Mouse (Mus musculus): ENCODE data around the gene Tesmin. TPM values are rescaled to one million over a fixed set of nuclear protein-coding genes. Genes with fewer than 3 reads are reported as not detected.

Gene Tesmin
- polyA plus RNA-seq (2014; fragmentation: Nextera tagmentation; extraction: Ambion mirVana) = 0.33 and 0.36 TPM in 2 replicates

DNA sequence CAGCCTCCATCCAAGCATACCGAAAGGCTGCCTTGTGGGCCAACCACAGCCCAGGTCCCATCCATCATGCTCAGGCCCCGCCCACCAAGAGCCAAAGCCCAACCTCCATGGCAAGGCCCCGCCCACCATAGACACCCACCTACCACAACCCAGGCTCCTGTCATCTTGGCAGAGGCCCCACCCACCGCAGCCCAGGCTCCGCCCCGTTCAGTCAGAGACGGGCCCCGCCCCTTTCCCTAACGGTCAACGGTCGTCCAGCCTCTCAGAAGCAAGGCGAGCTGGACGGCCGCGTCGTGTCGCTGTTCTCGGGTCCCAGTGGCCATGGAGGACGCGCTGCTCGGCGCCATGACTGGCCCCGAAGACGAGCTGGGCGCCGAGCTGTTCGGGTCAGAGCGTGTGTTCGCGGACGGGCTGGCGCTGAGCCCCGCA is at the start of gene Tesmin:
TSS of gene Tesmin (plus strand) at position 229 of the 429 bp plus-strand sequence.
- H3K9me3 ChIP-seq (ENCODE audit: control insufficient read depth, low read length) = peaks cover 5% of the 10 kb centered on the region; the same call in 1 of the 2 replicates
- no peaks in the 10 kb centered on the region for H3K4me1 ChIP-seq (ENCODE audit: control insufficient read depth, insufficient read depth, low read length)
- H3K27ac ChIP-seq (replicated peaks; ENCODE audit: low read depth, low read length) = no peak within 1 kb of the TSS
- H3K4me3 ChIP-seq (ENCODE audit: low read depth, low read length) = peak within 1 kb of the TSS; percentile 32
- peak within 1 kb of the TSS; percentile 78 for H3K4me2 ChIP-seq (ENCODE audit: low read depth, severe bottlenecking)
- DNase-seq (ENCODE audit: low spot score) (peak; percentile 85), ATAC-seq (ENCODE audit: insufficient number of reproducible peaks, low FRiP score, low TSS enrichment, low read depth) (peak; percentile 83)
- H3K27me3 ChIP-seq (ENCODE audit: control insufficient read depth, insufficient read depth, low read length) = no peaks in the 10 kb centered on the region
- no peaks in the 10 kb centered on the region for H3K36me3 ChIP-seq (ENCODE audit: control insufficient read depth, insufficient read depth, low read length)
- 2% methylated on average over 32 of the region's 33 CpGs for WGBS
- peak within 1 kb of the TSS; percentile 61 for H3K9ac ChIP-seq (ENCODE audit: low read length)

DNA sequence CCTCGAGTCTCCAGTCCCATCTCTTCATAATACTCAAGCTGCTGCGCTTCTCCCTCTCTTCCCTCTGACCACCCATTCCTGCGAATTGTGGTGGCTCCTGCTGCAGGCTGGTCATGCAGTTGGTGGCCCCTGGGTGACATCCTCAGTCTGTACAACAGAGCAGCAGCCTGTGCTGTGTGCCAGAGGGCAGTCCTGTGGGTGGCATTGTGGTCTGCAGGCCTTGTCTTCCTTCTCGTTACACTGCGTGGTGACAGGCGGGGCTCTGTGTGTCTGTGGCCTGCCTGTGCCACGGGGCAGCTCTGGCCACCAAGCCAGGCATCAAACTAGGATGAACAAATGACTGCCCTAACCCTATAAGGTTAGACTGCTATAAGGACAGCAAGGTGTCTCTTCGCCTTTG is 49.5 kb upstream of the Tesmin start:
- WGBS = 80% methylated on average over 8 of the region's 8 CpGs
- no peak overlapping the region for H3K27ac ChIP-seq (replicated peaks; ENCODE audit: low read depth, low read length)
- H3K36me3 ChIP-seq (ENCODE audit: control insufficient read depth, insufficient read depth, low read length) = no peaks in the 10 kb centered on the region
- H3K4me2 ChIP-seq (ENCODE audit: low read depth, severe bottlenecking) = no peak overlapping the region
- H3K9ac ChIP-seq (ENCODE audit: low read length) = no peak overlapping the region
- H3K27me3 ChIP-seq (ENCODE audit: control insufficient read depth, insufficient read depth, low read length) = no peaks in the 10 kb centered on the region
- H3K9me3 ChIP-seq (ENCODE audit: control insufficient read depth, low read length) = no peaks in the 10 kb centered on the region
- H3K4me1 ChIP-seq (ENCODE audit: control insufficient read depth, insufficient read depth, low read length) = no peaks in the 10 kb centered on the region
- DNase-seq (ENCODE audit: low spot score) (no peak), ATAC-seq (ENCODE audit: insufficient number of reproducible peaks, low FRiP score, low TSS enrichment, low read depth) (no peak)
- H3K4me3 ChIP-seq (ENCODE audit: low read depth, low read length) = no peak overlapping the region

DNA sequence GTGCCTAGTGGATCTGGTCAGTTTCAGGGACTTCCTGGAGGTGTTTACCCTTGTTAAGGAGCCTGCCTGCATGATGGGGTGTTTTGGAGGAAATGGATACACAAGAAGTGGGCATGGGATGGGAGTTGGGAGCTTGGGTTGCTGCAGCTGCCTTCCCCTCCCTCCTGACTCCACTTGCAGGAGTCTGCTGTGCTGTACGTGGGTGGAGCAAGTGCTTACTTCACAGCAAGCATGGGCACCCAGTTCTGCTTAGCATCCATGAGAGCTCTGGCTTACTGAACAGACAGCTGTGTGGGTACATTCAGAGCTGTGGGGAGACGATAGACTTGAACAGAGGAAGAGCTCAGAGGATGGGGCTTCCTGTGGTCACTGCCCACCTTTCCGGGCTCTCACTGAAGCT is 47.6 kb upstream of the Tesmin start:
- WGBS = 85% methylated on average over 3 of the region's 3 CpGs
- ATAC-seq (ENCODE audit: insufficient number of reproducible peaks, low FRiP score, low TSS enrichment, low read depth) = no peak

DNA sequence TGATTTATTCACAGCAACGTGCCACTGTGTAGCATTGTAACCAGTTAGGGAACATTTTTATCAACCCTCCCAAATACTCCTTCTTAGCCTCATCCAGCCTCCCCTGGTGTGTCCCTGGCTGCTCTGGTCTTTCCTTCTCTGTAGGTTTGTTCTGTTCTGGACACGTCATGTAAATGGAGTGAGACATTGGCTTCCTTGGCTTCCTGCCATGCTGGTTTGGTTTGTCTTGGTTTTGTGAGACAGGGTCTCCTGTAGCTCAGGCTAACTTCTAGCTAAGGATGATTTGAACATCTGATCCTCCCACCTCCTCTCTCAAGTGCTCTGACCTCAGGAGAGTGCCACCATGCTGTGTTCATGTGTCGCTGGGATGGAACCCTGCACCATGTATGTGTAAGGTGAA is 44.7 kb upstream of the Tesmin start:
- H3K9ac ChIP-seq (ENCODE audit: low read length) = no peak overlapping the region
- no peaks in the 10 kb centered on the region for H3K27me3 ChIP-seq (ENCODE audit: control insufficient read depth, insufficient read depth, low read length)
- DNase-seq (ENCODE audit: low spot score) = no peak
- H3K36me3 ChIP-seq (ENCODE audit: control insufficient read depth, insufficient read depth, low read length) = no peaks in the 10 kb centered on the region
- no peaks in the 10 kb centered on the region; the same call in 1 of the 2 replicates for H3K9me3 ChIP-seq (ENCODE audit: control insufficient read depth, low read length)
- ATAC-seq (ENCODE audit: insufficient number of reproducible peaks, low FRiP score, low TSS enrichment, low read depth) = no peak
- H3K4me3 ChIP-seq (ENCODE audit: low read depth, low read length) = no peak overlapping the region
- H3K4me2 ChIP-seq (ENCODE audit: low read depth, severe bottlenecking) = no peak overlapping the region
- H3K4me1 ChIP-seq (ENCODE audit: control insufficient read depth, insufficient read depth, low read length) = no peaks in the 10 kb centered on the region
- WGBS = 78% methylated on average over 3 of the region's 3 CpGs
- H3K27ac ChIP-seq (replicated peaks; ENCODE audit: low read depth, low read length) = no peak overlapping the region

More for the DNA sequence above, 47.6 kb upstream of the Tesmin start:
- Histone ChIP-seq H3K9ac (ENCODE audit: low read length) (no peak overlapping the region), H3K27ac (replicated peaks; ENCODE audit: low read depth, low read length) (no peak overlapping the region), H3K27me3 (ENCODE audit: control insufficient read depth, insufficient read depth, low read length) (no peaks in the 10 kb centered on the region), H3K9me3 (ENCODE audit: control insufficient read depth, low read length) (no peaks in the 10 kb centered on the region), H3K4me1 (ENCODE audit: control insufficient read depth, insufficient read depth, low read length) (no peaks in the 10 kb centered on the region), H3K4me3 (ENCODE audit: low read depth, low read length) (no peak overlapping the region), H3K36me3 (ENCODE audit: control insufficient read depth, insufficient read depth, low read length) (no peaks in the 10 kb centered on the region), H3K4me2 (ENCODE audit: low read depth, severe bottlenecking) (no peak overlapping the region)
- no peak for DNase-seq (ENCODE audit: low spot score)

DNA sequence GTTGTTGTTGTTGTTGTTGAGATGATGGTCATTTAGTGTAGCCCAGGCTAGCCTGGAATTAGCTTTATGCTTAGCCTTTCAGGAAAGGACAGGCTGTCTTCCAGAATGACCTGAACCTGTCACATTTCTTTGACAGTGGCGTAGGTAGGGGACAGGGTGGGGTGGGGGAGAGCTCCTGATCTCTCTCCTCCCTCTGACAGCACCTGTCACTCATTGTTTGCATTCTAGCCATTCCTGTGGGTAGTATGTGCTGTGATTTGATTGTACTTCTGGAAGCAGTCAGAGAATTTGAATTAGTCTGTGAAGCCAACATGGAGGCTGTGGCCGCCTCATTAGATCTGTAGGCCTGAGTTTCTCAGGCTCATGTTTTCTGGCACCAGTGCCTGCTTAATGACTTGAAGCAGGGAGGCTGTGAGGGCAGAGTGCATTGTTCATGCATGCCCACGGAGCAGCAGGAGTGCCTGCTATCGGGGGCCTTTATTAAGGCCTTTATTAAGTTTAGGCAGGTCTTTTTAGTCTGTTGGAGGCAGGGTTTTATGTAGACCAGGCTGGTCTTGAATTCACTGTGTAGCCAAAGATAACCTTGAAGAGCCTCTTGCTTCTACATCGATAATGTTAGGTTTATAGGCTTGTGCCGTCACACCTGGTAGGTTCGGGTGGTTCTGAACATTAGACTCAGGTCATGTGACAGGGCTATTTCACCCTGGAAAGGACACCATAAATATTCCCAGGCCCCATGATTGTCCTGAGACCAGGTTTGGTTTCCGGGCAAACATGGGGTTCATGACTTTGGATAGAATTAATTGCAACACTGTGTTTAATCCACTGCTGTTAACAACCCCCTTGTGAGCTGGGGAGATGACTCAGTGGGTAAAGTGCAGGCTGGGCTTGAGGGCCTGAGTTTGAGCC is 43.8 kb upstream of the Tesmin start:
- no peak overlapping the region for H3K4me3 ChIP-seq (ENCODE audit: low read depth, low read length)
- H3K9ac ChIP-seq (ENCODE audit: low read length) = no peak overlapping the region
- DNase-seq (ENCODE audit: low spot score) (no peak), ATAC-seq (ENCODE audit: insufficient number of reproducible peaks, low FRiP score, low TSS enrichment, low read depth) (no peak)
- H3K4me2 ChIP-seq (ENCODE audit: low read depth, severe bottlenecking) = no peak overlapping the region
- H3K27me3 ChIP-seq (ENCODE audit: control insufficient read depth, insufficient read depth, low read length) = no peaks in the 10 kb centered on the region
- no peak overlapping the region for H3K27ac ChIP-seq (replicated peaks; ENCODE audit: low read depth, low read length)
- H3K36me3 ChIP-seq (ENCODE audit: control insufficient read depth, insufficient read depth, low read length) = no peaks in the 10 kb centered on the region
- WGBS = 84% methylated on average over 8 of the region's 8 CpGs
- no peaks in the 10 kb centered on the region; the same call in 1 of the 2 replicates for H3K9me3 ChIP-seq (ENCODE audit: control insufficient read depth, low read length)
- no peaks in the 10 kb centered on the region for H3K4me1 ChIP-seq (ENCODE audit: control insufficient read depth, insufficient read depth, low read length)

DNA sequence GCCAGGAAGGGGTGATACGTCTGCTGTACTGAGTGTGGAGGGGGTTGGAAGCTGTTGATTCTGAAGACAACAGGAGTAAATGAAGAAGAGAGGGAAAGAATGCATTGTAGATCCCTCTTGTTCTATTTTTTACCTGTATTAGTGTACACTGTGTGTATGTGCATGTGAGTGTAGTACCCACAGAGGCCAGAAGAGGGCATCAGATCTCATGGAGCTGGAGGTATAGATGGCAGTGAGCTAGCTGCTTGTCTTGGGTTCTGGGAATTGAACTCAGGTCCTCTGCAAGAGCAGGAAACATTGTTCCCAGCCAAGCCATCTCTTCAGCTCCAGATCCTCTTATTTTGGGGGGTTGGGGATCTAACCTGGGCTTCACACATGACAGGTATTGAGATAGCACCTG is 40.9 kb upstream of the Tesmin start:
- Histone ChIP-seq H3K27me3 (ENCODE audit: control insufficient read depth, insufficient read depth, low read length) (no peaks in the 10 kb centered on the region), H3K9ac (ENCODE audit: low read length) (no peak overlapping the region), H3K4me1 (ENCODE audit: control insufficient read depth, insufficient read depth, low read length) (no peaks in the 10 kb centered on the region), H3K9me3 (ENCODE audit: control insufficient read depth, low read length) (no peaks in the 10 kb centered on the region; the same call in 1 of the 2 replicates), H3K4me2 (ENCODE audit: low read depth, severe bottlenecking) (no peak overlapping the region), H3K4me3 (ENCODE audit: low read depth, low read length) (no peak overlapping the region), H3K27ac (replicated peaks; ENCODE audit: low read depth, low read length) (no peak overlapping the region), H3K36me3 (ENCODE audit: control insufficient read depth, insufficient read depth, low read length) (no peaks in the 10 kb centered on the region)
- DNase-seq (ENCODE audit: low spot score) (no peak), ATAC-seq (ENCODE audit: insufficient number of reproducible peaks, low FRiP score, low TSS enrichment, low read depth) (no peak)
- WGBS = 94% methylated on average over 1 of the region's 1 CpGs

DNA sequence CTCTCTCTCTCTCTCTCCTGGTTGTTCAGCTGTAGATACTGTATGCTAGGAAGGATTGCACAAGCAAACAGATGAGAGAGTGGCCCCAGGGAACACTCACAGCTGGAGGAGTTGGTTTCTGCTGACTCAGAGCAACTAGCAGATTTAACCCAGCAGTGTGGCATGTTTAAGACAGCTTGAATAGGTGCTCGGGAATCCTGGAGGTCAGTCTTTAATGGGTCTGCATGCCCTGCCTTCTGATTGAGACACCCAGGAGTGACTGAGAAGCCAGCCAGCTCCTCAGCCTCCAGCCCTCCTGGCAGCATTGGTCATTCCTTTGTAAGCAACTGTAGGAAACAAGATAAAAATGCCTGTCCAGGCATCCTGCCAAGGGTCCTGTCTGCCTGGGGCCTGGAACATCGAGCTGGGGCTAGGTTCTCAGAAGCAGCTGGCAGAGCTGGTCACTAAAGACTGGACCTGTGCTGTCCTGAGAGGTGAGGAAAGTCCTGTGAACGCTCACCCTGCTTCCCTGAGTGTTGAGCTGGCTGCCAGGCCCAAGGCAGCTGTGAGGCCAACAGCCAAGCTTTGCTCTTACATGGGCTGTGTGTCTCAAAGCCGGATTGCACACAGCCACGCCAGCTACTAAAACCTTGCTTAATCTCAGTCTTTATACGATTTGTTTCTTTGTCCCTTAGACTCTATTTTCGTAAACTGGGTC is 35.1 kb upstream of the Tesmin start:
- DNase-seq (ENCODE audit: low spot score) (no peak), ATAC-seq (ENCODE audit: insufficient number of reproducible peaks, low FRiP score, low TSS enrichment, low read depth) (no peak)
- Histone ChIP-seq H3K36me3 (ENCODE audit: control insufficient read depth, insufficient read depth, low read length) (no peaks in the 10 kb centered on the region), H3K9ac (ENCODE audit: low read length) (no peak overlapping the region), H3K9me3 (ENCODE audit: control insufficient read depth, low read length) (no peaks in the 10 kb centered on the region), H3K27ac (replicated peaks; ENCODE audit: low read depth, low read length) (no peak overlapping the region), H3K4me1 (ENCODE audit: control insufficient read depth, insufficient read depth, low read length) (no peaks in the 10 kb centered on the region), H3K4me3 (ENCODE audit: low read depth, low read length) (no peak overlapping the region), H3K27me3 (ENCODE audit: control insufficient read depth, insufficient read depth, low read length) (no peaks in the 10 kb centered on the region), H3K4me2 (ENCODE audit: low read depth, severe bottlenecking) (no peak overlapping the region)
- 78% methylated on average over 7 of the region's 7 CpGs for WGBS

DNA sequence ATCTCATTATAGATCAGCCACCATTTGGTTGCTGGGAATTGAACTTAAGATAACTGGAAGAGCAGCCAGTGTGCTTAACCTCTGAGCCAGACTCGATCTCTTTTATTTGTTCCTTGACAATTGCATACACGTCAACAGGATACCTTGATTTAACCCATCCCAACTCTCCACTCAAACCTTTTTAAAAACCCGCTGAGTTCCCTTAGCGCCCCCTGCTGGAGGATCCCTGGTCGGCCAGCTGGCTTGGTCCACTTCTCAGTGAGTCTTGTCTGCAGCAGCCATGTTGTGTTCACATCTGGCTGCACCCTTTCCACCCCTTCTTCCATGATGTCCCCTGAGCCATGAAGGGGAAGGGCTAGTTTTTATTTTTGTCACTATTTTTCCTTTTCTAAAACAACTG is 33.6 kb upstream of the Tesmin start:
- Histone ChIP-seq H3K4me2 (ENCODE audit: low read depth, severe bottlenecking) (no peak overlapping the region), H3K36me3 (ENCODE audit: control insufficient read depth, insufficient read depth, low read length) (no peaks in the 10 kb centered on the region), H3K9ac (ENCODE audit: low read length) (no peak overlapping the region), H3K27me3 (ENCODE audit: control insufficient read depth, insufficient read depth, low read length) (no peaks in the 10 kb centered on the region), H3K4me3 (ENCODE audit: low read depth, low read length) (no peak overlapping the region), H3K9me3 (ENCODE audit: control insufficient read depth, low read length) (no peaks in the 10 kb centered on the region), H3K4me1 (ENCODE audit: control insufficient read depth, insufficient read depth, low read length) (no peaks in the 10 kb centered on the region), H3K27ac (replicated peaks; ENCODE audit: low read depth, low read length) (no peak overlapping the region)
- ATAC-seq (ENCODE audit: insufficient number of reproducible peaks, low FRiP score, low TSS enrichment, low read depth) (no peak), DNase-seq (ENCODE audit: low spot score) (peak; percentile 44)
- 65% methylated on average over 5 of the region's 5 CpGs for whole genome bisulfite sequencing

Measured in limb, embryonic 11.5 days (tissue).